Mouse (Mus musculus) myocyte (in vitro differentiated cells): ENCODE measurements at regions not wholly inside any gene's neighbourhood (a gene's known extent, or its start where the extent isn't known, plus 50 kb on each side); places are given as distances from the start of the nearest gene placed in this dataset.

ENCODE experiments used
- H3K27me3 ChIP-seq: one replicate; pipeline ENCODE4 v1.6.1; 2011; ENCODE audit not compliant: control insufficient read depth, insufficient read depth, insufficient read length
- H3K36me3 ChIP-seq: one replicate; pipeline ENCODE4 v1.6.1; 2011; ENCODE audit not compliant: control insufficient read depth, insufficient read depth
- H3K4me2 ChIP-seq: one replicate; pipeline ENCODE4 v1.6.1; 2011; ENCODE audit warnings: low read depth, control low read depth
- H3K4me3 ChIP-seq: one replicate; pipeline ENCODE4 v1.5.1; 2011; ENCODE audit warnings: mild to moderate bottlenecking, control low read depth, moderate library complexity
- H3K79me2 ChIP-seq: one replicate; pipeline ENCODE4 v1.6.1; 2011; ENCODE audit not compliant: control insufficient read depth, insufficient read depth
- H3ac ChIP-seq: one replicate; pipeline ENCODE4 v1.6.1; 2011; ENCODE audit not compliant: control insufficient read depth, insufficient read length
- CEBPB ChIP-seq: IDR thresholded peaks from 2 replicates; pipeline ENCODE4 v1.6.1; 2011; ENCODE audit warnings: mild to moderate bottlenecking, moderate library complexity; ENCODE audit not compliant: poor library complexity, insufficient read depth, severe bottlenecking
- E2F4 ChIP-seq: IDR thresholded peaks from one replicate; pipeline ENCODE4 v1.6.1; 2011; ENCODE audit warnings: mild to moderate bottlenecking, control low read depth, moderate library complexity; ENCODE audit not compliant: insufficient read depth
- MAX ChIP-seq: IDR thresholded peaks from one replicate; pipeline ENCODE4 v1.6.1; 2011; ENCODE audit warnings: low read depth, mild to moderate bottlenecking, control low read depth
- MYOD1 ChIP-seq, 3 experiments: IDR thresholded peaks; one replicate each; pipeline ENCODE4 v1.6.1; 2011; ENCODE audit warnings: control low read depth in 2 of 3, low read depth in 2 of 3, mild to moderate bottlenecking in 2 of 3, moderate library complexity in 1 of 3; ENCODE audit not compliant: insufficient read length in 2 of 3, control insufficient read depth in 1 of 3
- MYOG ChIP-seq, 3 experiments: IDR thresholded peaks; one replicate each; pipeline ENCODE4 v1.6.1; 2011; ENCODE audit warnings: control low read depth in 2 of 3, low read depth in 2 of 3, mild to moderate bottlenecking in 2 of 3; ENCODE audit not compliant: insufficient read length in 2 of 3, control insufficient read depth in 1 of 3, insufficient read depth in 1 of 3
- POLR2A ChIP-seq: IDR thresholded peaks from one replicate; pipeline ENCODE4 v1.6.1; 2011; ENCODE audit warnings: low read depth, mild to moderate bottlenecking, control low read depth, moderate library complexity; ENCODE audit not compliant: insufficient read length
- POLR2AphosphoS2 ChIP-seq: IDR thresholded peaks from one replicate; pipeline ENCODE4 v1.6.1; 2011; ENCODE audit warnings: low read depth, control low read depth; ENCODE audit not compliant: insufficient read length
- REST ChIP-seq: IDR thresholded peaks from one replicate; pipeline ENCODE4 v1.6.1; 2011; ENCODE audit warnings: mild to moderate bottlenecking, control low read depth, moderate library complexity; ENCODE audit not compliant: insufficient read depth, insufficient read length
- SRF ChIP-seq: IDR thresholded peaks from one replicate; pipeline ENCODE4 v1.6.1; 2011; ENCODE audit warnings: low read depth; ENCODE audit not compliant: control insufficient read depth, insufficient read length
- TCF12 ChIP-seq: IDR thresholded peaks from one replicate; pipeline ENCODE4 v1.6.1; 2011; ENCODE audit warnings: mild to moderate bottlenecking, control low read depth; ENCODE audit not compliant: poor library complexity, insufficient read depth, severe bottlenecking
- TCF3 ChIP-seq: IDR thresholded peaks from one replicate; pipeline ENCODE4 v1.6.1; 2011; ENCODE audit warnings: low read depth, control low read depth; ENCODE audit not compliant: insufficient read length
- USF1 ChIP-seq: IDR thresholded peaks from one replicate; pipeline ENCODE4 v1.6.1; 2011; ENCODE audit warnings: low read depth, mild to moderate bottlenecking, control low read depth, moderate library complexity

DNA sequence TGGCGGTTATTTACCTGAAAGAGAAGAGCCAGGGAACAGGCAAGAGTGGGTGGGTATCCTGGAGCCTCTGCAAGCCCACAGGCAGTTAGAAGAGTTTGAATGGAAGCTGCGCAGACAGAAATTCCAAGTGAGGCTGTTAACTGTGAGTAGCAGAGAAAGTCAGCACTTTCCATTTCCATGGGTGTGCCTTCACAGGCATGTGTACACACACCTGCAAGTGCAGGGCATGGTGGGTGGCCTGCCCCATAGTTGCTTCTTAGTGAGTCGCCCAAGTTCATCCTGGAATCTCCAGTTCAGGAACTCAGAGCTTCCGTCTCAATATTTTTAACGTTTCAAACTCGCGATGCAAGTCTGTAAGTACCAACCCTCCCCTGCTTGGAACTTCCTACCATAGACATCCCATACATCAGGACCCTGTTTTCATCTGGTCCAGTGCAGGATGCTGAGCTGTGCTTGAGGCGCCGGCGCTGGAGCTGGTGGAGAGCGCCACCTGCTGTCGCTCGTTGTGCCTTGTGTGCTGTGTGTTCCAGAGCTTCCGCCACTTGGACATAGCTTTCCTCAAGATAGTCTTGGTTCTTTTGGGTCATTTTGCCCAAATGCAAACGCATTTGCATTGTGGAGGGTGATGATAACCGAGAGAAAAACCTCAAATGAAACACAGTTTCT lies 228.3 kb upstream of the Stac start:
- Histone ChIP-seq H3K27me3 (peaks cover 6% of the 10 kb centered on the region), H3K4me2 (no peak overlapping the region), H3K79me2 (no peaks in the 10 kb centered on the region), H3K4me3 (no peak overlapping the region), H3ac (no peak overlapping the region), H3K36me3 (no peaks in the 10 kb centered on the region)
- TF ChIP-seq USF1 (no peak), TCF12 (no peak), POLR2AphosphoS2 (no peak), CEBPB (no peak), POLR2A (no peak), SRF (no peak), TCF3 (no peak), MYOG (IDR thresholded peaks at IDR 0.05; ENCODE audit: control insufficient read depth in 1 of 3, insufficient read depth in 1 of 3, insufficient read length in 2 of 3, low read depth in 2 of 3) (no peak), E2F4 (no peak), REST (no peak)

DNA sequence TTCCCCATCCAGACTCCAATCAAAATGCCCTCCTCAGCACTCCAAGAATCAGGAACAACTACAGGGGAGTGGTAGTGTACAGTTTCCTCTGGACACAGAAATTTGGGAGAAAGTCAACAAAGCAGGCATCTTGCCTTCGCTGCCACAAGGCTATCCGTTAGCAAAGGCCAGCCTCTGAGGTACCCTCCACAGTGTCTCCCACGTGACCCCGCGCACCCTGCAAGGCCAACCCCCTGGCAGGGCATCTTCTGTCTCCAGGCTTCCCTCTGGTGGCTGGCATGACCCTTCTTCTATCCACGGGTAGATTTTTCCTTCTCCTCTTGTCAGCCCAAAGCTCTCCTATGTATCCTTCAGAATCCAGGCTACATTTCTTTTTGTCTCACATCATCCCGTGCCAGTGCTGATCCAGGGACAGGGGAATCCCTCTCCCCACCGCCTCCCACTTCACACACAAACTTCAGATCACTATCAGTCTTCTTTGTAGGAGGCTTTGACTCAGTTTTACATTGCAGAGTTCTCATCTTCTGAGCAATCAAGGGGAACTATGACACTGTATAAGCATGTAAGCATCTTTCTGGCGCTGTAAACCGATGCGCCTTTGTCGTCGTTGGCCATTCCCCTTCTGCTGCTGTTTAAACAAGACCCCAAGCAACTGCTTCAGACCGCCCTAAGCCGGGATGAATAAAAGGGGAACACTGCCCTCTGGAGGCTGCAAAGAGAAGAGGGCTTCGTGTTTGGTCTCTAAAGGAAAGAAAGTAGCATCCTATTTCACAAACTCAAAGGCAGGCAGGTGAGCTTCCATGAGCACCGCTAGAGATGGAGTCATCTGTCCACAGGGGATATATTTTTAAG lies 226.8 kb upstream of the Stac start:
- Histone ChIP-seq H3K36me3 (no peaks in the 10 kb centered on the region), H3K4me3 (no peak overlapping the region), H3K79me2 (no peaks in the 10 kb centered on the region), H3K4me2 (no peak overlapping the region), H3K27me3 (peaks cover 6% of the 10 kb centered on the region), H3ac (no peak overlapping the region)
- TF ChIP-seq CEBPB, result no peak
- TF ChIP-seq USF1, result no peak
- no peak for TF ChIP-seq TCF12
- TF ChIP-seq REST, result no peak

DNA sequence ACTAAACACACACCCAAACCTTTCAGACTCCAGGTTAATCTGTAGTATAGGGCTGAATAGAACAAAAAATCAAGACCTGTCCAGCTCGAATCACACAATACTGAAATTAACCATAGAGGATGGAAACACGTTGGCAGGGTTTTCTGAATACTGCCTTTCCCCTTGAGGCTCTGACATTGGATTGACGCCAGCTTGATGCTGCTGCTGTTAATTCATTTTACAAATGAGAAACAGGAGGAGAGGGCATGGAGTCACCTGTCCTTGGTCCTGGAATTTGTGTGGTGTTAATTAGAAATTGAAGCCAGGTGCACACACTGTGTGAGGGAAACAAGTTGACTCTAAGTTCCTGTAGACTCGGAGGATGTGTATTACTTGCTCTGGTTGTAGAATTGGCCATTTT lies 218.7 kb upstream of the Stac start:
- H3K36me3 ChIP-seq, result no peaks in the 10 kb centered on the region

DNA sequence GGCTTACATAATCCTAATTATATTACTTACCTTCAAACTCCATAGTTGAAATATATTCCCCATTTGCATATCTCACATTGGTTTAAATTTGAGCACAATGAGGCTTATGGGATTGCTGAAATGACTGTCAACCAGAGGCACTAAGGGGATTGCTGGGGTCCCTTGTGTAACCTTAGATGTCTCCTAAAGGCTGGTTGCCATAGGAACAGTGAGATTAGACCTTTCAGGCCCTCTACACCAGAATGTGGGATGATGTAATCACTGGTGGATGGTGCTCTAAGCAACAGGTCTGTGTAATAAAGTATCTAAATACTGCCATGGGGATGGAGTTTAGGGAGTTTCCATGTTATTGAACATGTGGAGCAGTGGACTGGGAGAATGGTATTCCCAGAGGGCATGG lies 210.0 kb upstream of the Stac start:
- TF ChIP-seq MYOG (IDR thresholded peaks at IDR 0.05; ENCODE audit: control insufficient read depth in 1 of 3, insufficient read depth in 1 of 3, insufficient read length in 2 of 3, low read depth in 2 of 3) (no peak), TCF12 (no peak), CEBPB (no peak), POLR2AphosphoS2 (no peak), SRF (no peak), E2F4 (no peak), POLR2A (no peak), MAX (no peak), USF1 (no peak), REST (no peak), MYOD1 (IDR thresholded peaks at IDR 0.05; ENCODE audit: control insufficient read depth in 1 of 3, insufficient read length in 2 of 3, low read depth in 2 of 3) (no peak), TCF3 (no peak)

More for the DNA sequence above, 218.7 kb upstream of the Stac start:
- H3K27me3 ChIP-seq, result no peaks in the 10 kb centered on the region
- no peak overlapping the region for H3K4me3 ChIP-seq
- H3K4me2 ChIP-seq, result no peak overlapping the region
- H3ac ChIP-seq, result no peak overlapping the region
- TF ChIP-seq CEBPB (no peak), TCF3 (no peak), MYOG (IDR thresholded peaks at IDR 0.05; ENCODE audit: control insufficient read depth in 1 of 3, insufficient read depth in 1 of 3, insufficient read length in 2 of 3, low read depth in 2 of 3) (no peak), SRF (no peak), USF1 (no peak), POLR2AphosphoS2 (no peak), E2F4 (no peak), TCF12 (no peak), POLR2A (no peak), MAX (no peak), MYOD1 (IDR thresholded peaks at IDR 0.05; ENCODE audit: control insufficient read depth in 1 of 3, insufficient read length in 2 of 3, low read depth in 2 of 3) (no peak), REST (no peak)
- H3K79me2 ChIP-seq, result no peaks in the 10 kb centered on the region

More for the DNA sequence above, 210.0 kb upstream of the Stac start:
- Histone ChIP-seq H3K79me2 (no peaks in the 10 kb centered on the region), H3K36me3 (no peaks in the 10 kb centered on the region), H3K4me3 (no peak overlapping the region), H3K27me3 (no peaks in the 10 kb centered on the region), H3ac (no peak overlapping the region), H3K4me2 (no peak overlapping the region)
